Mouse (Mus musculus): ENCODE measurements around the gene Ppib. TPM values are rescaled to one million over a fixed set of nuclear protein-coding genes. Genes with fewer than 3 reads are reported as not detected.

Ppib gene
- polyA plus RNA-seq, 1 experiment: 139 TPM

DNA sequence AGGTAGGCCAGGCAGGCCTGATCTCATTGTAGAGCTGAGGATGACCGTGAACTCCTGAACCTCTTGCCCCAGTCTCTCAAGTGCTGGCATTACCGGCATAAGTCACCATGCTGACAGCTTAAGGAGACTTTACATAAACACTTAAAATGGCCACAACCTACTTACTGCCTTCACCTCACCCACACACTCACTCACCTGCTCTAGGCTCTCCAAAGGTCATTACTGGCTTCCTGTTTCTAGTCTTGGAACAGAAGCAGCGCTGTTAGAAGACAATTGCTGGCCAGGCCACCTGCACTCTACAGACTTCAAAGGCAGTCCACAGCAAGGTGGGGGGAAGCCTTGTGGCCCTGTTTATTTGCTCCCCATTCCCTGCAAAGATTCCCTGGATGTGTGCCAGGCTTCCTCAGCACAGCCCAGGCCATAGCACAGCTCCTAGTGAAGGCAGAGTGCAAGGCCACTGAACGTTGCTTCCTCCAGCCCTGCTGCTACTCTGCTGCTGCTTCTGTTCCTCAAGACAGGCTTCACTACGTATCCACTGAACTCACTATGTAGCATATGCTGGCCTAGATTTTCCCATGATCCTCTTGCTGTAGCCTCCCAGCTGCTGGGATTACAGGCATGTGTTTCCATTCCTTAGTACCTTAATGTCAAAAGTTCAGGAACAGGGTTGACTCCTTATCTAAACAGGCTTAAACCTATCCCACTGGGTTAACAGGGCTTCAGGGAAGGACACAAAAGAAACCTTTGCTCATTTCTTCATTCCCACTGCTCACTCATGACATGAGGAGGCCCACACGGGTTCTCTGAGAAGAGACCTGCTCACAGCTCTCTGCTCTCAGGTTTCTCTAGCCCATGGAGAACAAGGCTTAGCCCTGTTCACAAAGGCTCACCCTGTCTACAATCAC, 31.6 kb downstream of the Ppib start:
- H3K4me3 ChIP-seq (ENCODE audit: insufficient read depth, low read depth, low read length): no peak overlapping the region
- H3K4me1 ChIP-seq (ENCODE audit: control insufficient read depth, insufficient read depth, insufficient read length, low read length): no peaks in the 10 kb centered on the region
- no peak overlapping the region for H3K27ac ChIP-seq (replicated peaks; ENCODE audit: low read depth, low read length)

DNA sequence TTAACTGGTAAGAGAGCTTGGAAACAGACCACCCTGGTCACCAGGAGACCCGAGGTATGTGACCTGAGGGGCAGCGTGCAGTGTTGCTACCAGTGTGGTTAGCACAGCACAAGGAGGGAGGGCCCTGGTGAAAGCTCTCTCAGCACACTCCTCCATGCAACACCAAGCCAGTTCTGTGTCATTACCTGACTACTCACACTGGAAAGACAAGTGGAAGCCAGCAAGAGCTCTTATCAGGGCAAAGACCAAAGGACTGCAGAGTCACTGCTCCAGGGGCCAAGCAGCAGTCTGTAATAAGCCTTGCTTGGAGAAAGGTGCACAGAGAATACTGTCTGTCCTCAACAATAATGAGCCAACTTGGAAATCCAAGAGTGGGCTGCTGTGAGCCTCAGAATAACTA, 32.6 kb downstream of the Ppib start:
- no peak overlapping the region for H3K27ac ChIP-seq (replicated peaks; ENCODE audit: low read depth, low read length)
- H3K4me3 ChIP-seq (ENCODE audit: insufficient read depth, low read depth, low read length): no peak overlapping the region
- H3K4me1 ChIP-seq (ENCODE audit: control insufficient read depth, insufficient read depth, insufficient read length, low read length): no peaks in the 10 kb centered on the region

- Histone ChIP-seq H3K27ac (replicated peaks; ENCODE audit: low read depth, low read length) (no peak overlapping the region), H3K4me3 (ENCODE audit: insufficient read depth, low read depth, low read length) (no peak overlapping the region), H3K4me1 (ENCODE audit: control insufficient read depth, insufficient read depth, insufficient read length, low read length) (no peaks in the 10 kb centered on the region)
Measured at GRCm38 (mm10) chr9:66101577-66101976, 41.6 kb downstream of the Ppib start.

GRCm38 (mm10) chr9:66102668-66103067, 42.6 kb downstream of the Ppib start:
- Histone ChIP-seq H3K4me3 (ENCODE audit: insufficient read depth, low read depth, low read length) (no peak overlapping the region), H3K27ac (replicated peaks; ENCODE audit: low read depth, low read length) (no peak overlapping the region), H3K4me1 (ENCODE audit: control insufficient read depth, insufficient read depth, insufficient read length, low read length) (no peaks in the 10 kb centered on the region)

- no peaks in the 10 kb centered on the region for H3K4me1 ChIP-seq (ENCODE audit: control insufficient read depth, insufficient read depth, insufficient read length, low read length)
- H3K27ac ChIP-seq (replicated peaks; ENCODE audit: low read depth, low read length): no peak overlapping the region
- no peak overlapping the region for H3K4me3 ChIP-seq (ENCODE audit: insufficient read depth, low read depth, low read length)
Measured at GRCm38 (mm10) chr9:66104601-66105000, 44.6 kb downstream of the Ppib start.

DNA sequence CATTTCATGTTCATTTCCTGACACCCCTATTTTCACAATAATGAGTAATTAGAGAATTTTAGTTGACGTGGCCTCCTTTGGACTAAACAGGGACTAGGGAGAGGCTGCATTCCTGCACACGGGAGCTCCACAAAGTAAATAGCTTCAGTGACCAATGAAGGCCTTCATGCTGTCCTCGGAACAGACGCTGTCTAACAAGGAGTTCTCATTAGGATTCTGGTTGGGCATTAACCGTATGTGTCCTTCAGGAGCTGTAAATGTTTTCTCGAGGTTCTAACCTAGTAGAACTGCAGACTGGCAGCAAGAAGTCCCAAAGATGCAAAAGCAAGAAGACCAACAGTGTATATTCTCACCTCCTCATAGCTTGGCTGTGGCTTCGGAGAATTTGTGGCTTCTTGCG, 45.1 kb downstream of the Ppib start:
- Histone ChIP-seq H3K4me1 (ENCODE audit: control insufficient read depth, insufficient read depth, insufficient read length, low read length) (no peaks in the 10 kb centered on the region), H3K27ac (replicated peaks; ENCODE audit: low read depth, low read length) (no peak overlapping the region), H3K4me3 (ENCODE audit: insufficient read depth, low read depth, low read length) (no peak overlapping the region)

DNA sequence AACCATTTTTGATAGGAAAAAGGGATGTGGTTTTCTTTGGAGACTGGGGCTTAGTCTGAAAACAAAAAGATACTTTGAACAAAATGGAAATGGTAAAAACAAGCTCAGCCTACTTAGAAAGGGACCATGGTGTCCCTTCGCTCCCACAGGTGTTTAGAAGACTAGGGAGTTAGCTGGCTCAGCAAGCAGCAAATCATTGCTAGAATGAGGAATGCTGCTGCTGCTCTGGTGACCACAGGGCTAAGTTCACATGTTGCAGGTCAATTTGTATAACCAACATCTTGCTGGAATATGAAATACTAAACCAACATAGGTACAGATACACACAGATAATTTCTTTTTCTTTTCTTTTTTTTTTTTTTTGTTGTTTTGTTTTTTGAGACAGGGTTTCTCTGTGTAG, 49.6 kb downstream of the Ppib start:
- H3K4me1 ChIP-seq (ENCODE audit: control insufficient read depth, insufficient read depth, insufficient read length, low read length): no peaks in the 10 kb centered on the region
- no peak overlapping the region for H3K27ac ChIP-seq (replicated peaks; ENCODE audit: low read depth, low read length)
- no peak overlapping the region for H3K4me3 ChIP-seq (ENCODE audit: insufficient read depth, low read depth, low read length)

DNA sequence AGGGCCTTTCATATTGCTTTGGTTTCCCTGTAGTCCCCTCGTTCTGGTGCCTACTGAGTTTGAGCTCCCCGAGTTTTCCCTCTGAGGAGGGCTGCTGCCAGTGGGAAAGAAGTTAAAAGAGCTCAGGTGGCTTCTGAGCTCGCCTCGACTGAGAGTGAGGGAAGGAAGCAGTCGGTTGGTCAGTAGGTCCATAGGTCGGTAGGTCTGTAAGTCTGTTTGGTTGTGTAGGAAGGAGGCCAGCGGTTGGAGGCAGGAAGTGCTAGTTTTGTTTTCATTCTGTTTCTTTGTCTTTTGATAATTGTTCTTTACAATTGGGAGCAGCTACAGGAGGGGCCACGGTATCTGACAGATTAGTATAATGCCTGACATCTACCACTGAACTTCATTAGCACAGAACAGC, 50.1 kb downstream of the Ppib start:
- no peak overlapping the region for H3K27ac ChIP-seq (replicated peaks; ENCODE audit: low read depth, low read length)
- no peaks in the 10 kb centered on the region for H3K4me1 ChIP-seq (ENCODE audit: control insufficient read depth, insufficient read depth, insufficient read length, low read length)
- H3K4me3 ChIP-seq (ENCODE audit: insufficient read depth, low read depth, low read length): no peak overlapping the region

- no peak overlapping the region for H3K4me3 ChIP-seq (ENCODE audit: insufficient read depth, low read depth, low read length)
- no peaks in the 10 kb centered on the region for H3K4me1 ChIP-seq (ENCODE audit: control insufficient read depth, insufficient read depth, insufficient read length, low read length)
- H3K27ac ChIP-seq (replicated peaks; ENCODE audit: low read depth, low read length): no peak overlapping the region
Measured at GRCm38 (mm10) chr9:66110611-66111379, 50.8 kb downstream of the Ppib start.

DNA sequence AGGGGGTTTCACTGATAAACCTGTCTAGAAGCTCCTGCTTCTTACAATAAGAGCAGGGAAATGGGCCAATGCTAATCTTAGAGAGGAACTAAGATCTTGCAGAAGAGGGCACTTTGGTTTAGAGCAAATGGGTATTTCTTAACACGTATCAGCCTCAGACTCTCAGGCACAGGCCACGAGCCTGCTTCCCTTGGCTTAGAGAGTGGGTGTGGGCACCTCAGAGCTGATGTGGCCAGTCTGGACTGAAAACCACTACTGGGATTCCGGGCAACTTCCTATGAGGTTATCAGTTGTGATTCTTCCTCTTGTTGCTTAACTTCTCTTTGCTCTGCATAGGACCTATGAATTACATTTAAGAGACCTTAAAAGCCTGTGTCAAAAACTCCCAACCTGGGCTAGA, 54.3 kb downstream of the Ppib start:
- no peak overlapping the region for H3K27ac ChIP-seq (replicated peaks; ENCODE audit: low read depth, low read length)
- no peak overlapping the region for H3K4me3 ChIP-seq (ENCODE audit: insufficient read depth, low read depth, low read length)
- H3K4me1 ChIP-seq (ENCODE audit: control insufficient read depth, insufficient read depth, insufficient read length, low read length): no peaks in the 10 kb centered on the region; the same call in 1 of the 2 replicates

Other genes with a start within 250 kb of the Ppib start
- gene Zfp609, start 232.7 kb upstream of the Ppib start, polyA plus RNA-seq (2012; ENCODE audit: insufficient read depth, insufficient read length, missing spikeins): 8.8 and 12.2 TPM in 2 replicates
- not detected in 2 replicates for gene Pclaf, start 170.0 kb upstream of the Ppib start, polyA plus RNA-seq (2012; ENCODE audit: insufficient read depth, insufficient read length, missing spikeins)
- gene Trip4, start 151.4 kb upstream of the Ppib start, polyA plus RNA-seq (2012; ENCODE audit: insufficient read depth, insufficient read length, missing spikeins): 16.4 and 18.9 TPM in 2 replicates
- gene Csnk1g1, start 151.3 kb upstream of the Ppib start, polyA plus RNA-seq (2012; ENCODE audit: insufficient read depth, insufficient read length, missing spikeins): 3.8 and 6.7 TPM in 2 replicates
- 0.46 TPM in 1 of 2 replicates, not detected in the other for gene Snx22, start 9.5 kb downstream of the Ppib start, polyA plus RNA-seq (2012; ENCODE audit: insufficient read depth, insufficient read length, missing spikeins)
- 35.6 and 40.3 TPM in 2 replicates for gene Snx1, start 66.4 kb downstream of the Ppib start, polyA plus RNA-seq (2012; ENCODE audit: insufficient read depth, insufficient read length, missing spikeins)
- gene Ciao2a, start 66.4 kb downstream of the Ppib start, polyA plus RNA-seq (2012; ENCODE audit: insufficient read depth, insufficient read length, missing spikeins): 122 and 146 TPM in 2 replicates
- 2.9 and 5.9 TPM in 2 replicates for gene Dapk2, start 98.0 kb downstream of the Ppib start, polyA plus RNA-seq (2012; ENCODE audit: insufficient read depth, insufficient read length, missing spikeins)

Measured in brown adipose tissue, adult 24 weeks (tissue).